Mouse (Mus musculus) neural tube, embryonic 15.5 days (tissue): ENCODE measurements around the gene Phactr4. TPM values are rescaled to one million over a fixed set of nuclear protein-coding genes. Genes with fewer than 3 reads are reported as not detected.

Experiments used
- ATAC-seq: fragments of 200-750 bp; cut with Nextera tagmentation; 2 replicates; pipeline ENCODE4 v1.8.0; 2017; ENCODE audit warnings: mild to moderate bottlenecking, moderate TSS enrichment, moderate library complexity; ENCODE audit not compliant: low FRiP score
- H3K27ac ChIP-seq: fragments of 300-500 bp; sonication (generic); replicated peaks from 2 replicates; pipeline ENCODE4 v1.5.1; 2015; ENCODE audit warnings: mild to moderate bottlenecking, inconsistent platforms
- H3K27me3 ChIP-seq: fragments of 300-500 bp; sonication (generic); replicated peaks from 2 replicates; pipeline ENCODE4 v1.6.1; 2015; ENCODE audit warnings: inconsistent platforms
- H3K36me3 ChIP-seq: fragments of 300-500 bp; sonication (generic); 2 replicates; pipeline ENCODE4 v1.6.1; 2015; ENCODE audit warnings: inconsistent platforms
- H3K4me1 ChIP-seq: fragments of 300-500 bp; sonication (generic); 2 replicates; pipeline ENCODE4 v1.6.1; 2015; ENCODE audit warnings: inconsistent platforms
- H3K4me2 ChIP-seq: fragments of 300-500 bp; sonication (generic); 2 replicates; pipeline ENCODE4 v1.6.1; 2015; ENCODE audit warnings: inconsistent platforms, mild to moderate bottlenecking, moderate library complexity
- H3K4me3 ChIP-seq: fragments of 300-500 bp; sonication (generic); replicated peaks from 2 replicates; pipeline ENCODE4 v1.5.1; 2015; ENCODE audit warnings: mild to moderate bottlenecking, inconsistent platforms
- H3K9ac ChIP-seq: fragments of 300-500 bp; sonication (generic); replicated peaks from 2 replicates; pipeline ENCODE4 v1.6.1; 2015; ENCODE audit warnings: mild to moderate bottlenecking, inconsistent platforms
- H3K9me3 ChIP-seq: fragments of 300-500 bp; sonication (generic); replicated peaks from 2 replicates; pipeline ENCODE4 v1.6.1; 2016; ENCODE audit warnings: inconsistent platforms
- WGBS: fragments of 180-500 bp; shearing (Covaris S2); methylation state at CpG from one replicate; pipeline ENCODE4 v1.1.7; 2015; ENCODE audit warnings: mixed read lengths; 5-methylcytosine and 5-hydroxymethylcytosine counted together
- microRNA-seq: library from miRNA; unstranded; fragments of <30 nt; microRNA quantifications from one replicate; pipeline ENCODE4, GENCODE M21; 2017
- polyA plus RNA-seq: library from polyadenylated mRNA; unstranded; fragments of >200 nt; fragmentation: Nextera tagmentation; extraction: Ambion mirVana; gene quantifications from 2 replicates; pipeline ENCODE4 v1.2.1, GENCODE M21; 2015

Gene Phactr4
- polyA plus RNA-seq, 1 experiment from 2014 or later: 6.5 TPM

DNA sequence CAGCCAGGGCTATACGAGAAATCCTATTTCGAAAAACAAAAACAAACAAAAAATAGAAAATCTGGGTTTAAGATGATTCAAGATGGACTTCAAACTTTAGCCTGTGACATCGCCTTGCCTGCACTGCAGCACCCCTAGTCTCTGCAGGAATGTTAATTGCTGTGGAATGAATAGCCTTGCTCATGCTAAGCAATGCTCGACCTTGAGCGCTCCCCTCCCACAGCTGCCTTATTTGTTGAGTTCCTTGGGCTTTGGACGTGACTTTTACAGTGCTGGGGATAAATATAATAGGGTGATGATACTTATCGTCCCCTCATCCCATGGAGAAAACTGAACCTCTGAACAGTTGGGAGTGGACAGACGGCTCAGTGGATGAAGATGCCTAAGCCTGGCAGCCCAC lies 106.6 kb downstream of the Phactr4 start:
- Histone ChIP-seq H3K4me1 (peaks cover under 1% of the 10 kb centered on the region), H3K27ac (no peak overlapping the region), H3K27me3 (no peaks in the 10 kb centered on the region), H3K4me2 (no peak overlapping the region), H3K9me3 (no peaks in the 10 kb centered on the region), H3K9ac (no peak overlapping the region), H3K36me3 (peaks cover 86% of the 10 kb centered on the region), H3K4me3 (no peak overlapping the region)
- no peak for ATAC-seq
- 83% methylated on average over 8 of the region's 8 CpGs for WGBS

DNA sequence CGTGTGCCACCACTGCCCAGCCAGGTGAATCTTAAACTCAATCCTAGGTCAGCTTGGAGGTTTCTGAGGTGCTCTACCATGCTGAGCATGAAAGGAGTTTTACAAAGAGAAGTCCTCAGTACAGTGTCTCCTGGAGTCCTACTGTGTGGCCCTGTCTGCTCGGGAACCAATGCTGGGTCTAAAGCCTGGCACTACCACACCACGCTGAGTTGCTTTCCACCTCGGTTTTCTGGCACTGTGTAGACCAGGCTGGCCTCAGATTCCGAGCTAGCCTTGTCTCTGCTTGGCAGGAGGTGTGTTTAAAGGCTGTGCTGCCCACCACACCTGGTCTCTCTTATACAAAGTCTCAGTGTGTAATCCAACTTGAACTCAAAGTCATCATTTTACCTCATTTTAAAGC lies 109.7 kb downstream of the Phactr4 start:
- Histone ChIP-seq H3K9ac (no peak overlapping the region), H3K4me3 (no peak overlapping the region), H3K27ac (no peak overlapping the region), H3K4me2 (no peak overlapping the region), H3K9me3 (no peaks in the 10 kb centered on the region), H3K36me3 (peaks cover 67% of the 10 kb centered on the region), H3K27me3 (no peaks in the 10 kb centered on the region), H3K4me1 (peaks cover 15% of the 10 kb centered on the region)
- ATAC-seq: no peak
- 85% methylated on average over 5 of the region's 5 CpGs for WGBS

GRCm38 (mm10) chr4:132311801-132312200 lies 110.5 kb downstream of the Phactr4 start:
- H3K4me1 ChIP-seq: peaks cover 15% of the 10 kb centered on the region
- no peak overlapping the region for H3K4me3 ChIP-seq
- H3K4me2 ChIP-seq: no peak overlapping the region
- no peaks in the 10 kb centered on the region for H3K9me3 ChIP-seq
- H3K27me3 ChIP-seq: no peaks in the 10 kb centered on the region
- ATAC-seq: no peak
- H3K36me3 ChIP-seq: peaks cover 62% of the 10 kb centered on the region
- 46% methylated on average over 3 of the region's 3 CpGs for WGBS
- no peak overlapping the region for H3K9ac ChIP-seq
- H3K27ac ChIP-seq: no peak overlapping the region

- no peak overlapping the region for H3K4me2 ChIP-seq
- H3K36me3 ChIP-seq: peaks cover 56% of the 10 kb centered on the region
- WGBS: 24% methylated on average over 1 of the region's 1 CpGs
- H3K9me3 ChIP-seq: no peaks in the 10 kb centered on the region
- H3K4me1 ChIP-seq: peaks cover 15% of the 10 kb centered on the region
- ATAC-seq: no peak
- H3K9ac ChIP-seq: no peak overlapping the region
- no peaks in the 10 kb centered on the region for H3K27me3 ChIP-seq
- no peak overlapping the region for H3K27ac ChIP-seq
- H3K4me3 ChIP-seq: no peak overlapping the region
Measured at GRCm38 (mm10) chr4:132311209-132311608, 111.1 kb downstream of the Phactr4 start.

- Histone ChIP-seq H3K36me3 (peaks cover 49% of the 10 kb centered on the region), H3K27ac (peak overlapping the region; percentile 85), H3K9ac (peak overlapping the region; percentile 79), H3K9me3 (no peaks in the 10 kb centered on the region), H3K27me3 (no peaks in the 10 kb centered on the region), H3K4me2 (peak overlapping the region; percentile 74), H3K4me1 (peaks cover 15% of the 10 kb centered on the region), H3K4me3 (peak overlapping the region; percentile 57)
- 21% methylated on average over 10 of the region's 10 CpGs for WGBS
- ATAC-seq: no peak
Measured at GRCm38 (mm10) chr4:132309849-132310472, 112.3 kb downstream of the Phactr4 start.

DNA sequence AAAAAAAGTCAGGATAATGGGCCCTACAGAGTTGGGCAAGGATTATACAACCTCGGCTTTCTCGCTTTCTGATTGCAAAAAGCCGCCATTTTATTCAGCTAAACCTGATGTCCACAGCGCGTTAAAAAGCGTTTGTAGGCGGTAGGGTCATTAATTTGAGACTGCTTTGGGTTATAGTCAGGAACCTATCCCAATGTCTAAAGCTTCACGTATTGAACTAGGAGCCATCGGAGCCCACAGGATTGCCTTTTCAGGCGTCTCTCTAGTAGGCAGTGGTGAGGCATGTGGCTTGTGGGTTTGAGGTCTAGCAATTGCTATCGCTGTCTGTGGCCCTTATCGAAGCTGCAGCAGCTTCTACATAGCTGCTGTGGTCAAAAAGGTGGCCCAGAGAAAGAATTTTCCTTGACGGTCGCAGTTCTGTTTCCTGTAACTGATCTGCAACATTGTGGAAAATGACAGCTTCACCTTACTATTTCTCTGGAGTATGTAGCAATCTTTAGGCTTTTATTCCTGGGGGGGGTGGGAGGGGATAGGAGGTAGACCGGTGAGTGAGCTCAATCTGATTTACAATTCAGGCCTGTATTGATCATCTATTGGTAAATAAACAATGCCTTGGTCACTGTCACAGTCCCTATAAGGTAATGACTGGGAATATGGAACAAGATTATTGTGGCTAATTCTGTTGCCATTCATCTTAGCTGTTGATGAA lies 113.0 kb downstream of the Phactr4 start:
- Histone ChIP-seq H3K4me2 (peak overlapping the region; percentile 74), H3K4me1 (peaks cover 15% of the 10 kb centered on the region), H3K36me3 (peaks cover 43% of the 10 kb centered on the region), H3K9ac (peak overlapping the region; percentile 79), H3K27ac (peak overlapping the region; percentile 85), H3K27me3 (no peaks in the 10 kb centered on the region), H3K9me3 (no peaks in the 10 kb centered on the region), H3K4me3 (peak overlapping the region; percentile 57)
- ATAC-seq: peak; percentile 23; the same call in 1 of the 2 replicates
- WGBS: 0% methylated on average over 15 of the region's 15 CpGs

DNA sequence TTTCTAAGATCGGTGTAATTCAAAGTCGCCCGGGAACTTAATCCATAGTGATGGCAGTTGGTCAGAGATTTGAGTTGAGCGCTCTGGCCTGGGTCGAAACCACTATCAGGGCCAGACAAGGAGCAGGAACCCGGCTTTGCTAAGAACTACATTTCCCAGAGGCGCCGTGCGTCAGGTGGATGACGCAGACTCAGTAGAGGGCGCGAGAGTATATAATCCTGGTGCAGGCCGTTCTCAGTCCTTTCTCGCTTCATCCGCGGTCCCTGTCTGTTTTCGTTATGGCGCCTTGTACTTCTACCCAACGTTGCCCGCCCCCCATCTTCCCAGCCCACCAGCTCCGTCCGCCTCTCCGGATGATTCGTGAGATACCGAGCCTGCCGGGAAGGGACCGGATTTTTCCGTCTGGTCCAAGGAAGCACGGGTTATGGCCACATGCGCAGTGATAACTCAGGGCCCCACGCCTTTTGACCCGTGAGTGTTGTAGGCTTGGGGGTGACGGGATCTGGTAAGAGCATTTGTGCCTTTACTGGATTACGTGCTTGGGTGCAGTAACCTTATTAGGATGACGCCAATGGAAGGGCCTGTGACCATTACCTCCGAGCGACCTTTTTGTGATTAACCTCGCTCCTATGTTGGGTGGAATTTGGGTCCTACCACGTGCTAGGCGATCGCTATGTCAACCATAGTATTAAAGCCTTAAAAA lies 113.7 kb downstream of the Phactr4 start:
- WGBS: under 1% methylated on average over 41 of the region's 41 CpGs
- no peaks in the 10 kb centered on the region for H3K9me3 ChIP-seq

DNA sequence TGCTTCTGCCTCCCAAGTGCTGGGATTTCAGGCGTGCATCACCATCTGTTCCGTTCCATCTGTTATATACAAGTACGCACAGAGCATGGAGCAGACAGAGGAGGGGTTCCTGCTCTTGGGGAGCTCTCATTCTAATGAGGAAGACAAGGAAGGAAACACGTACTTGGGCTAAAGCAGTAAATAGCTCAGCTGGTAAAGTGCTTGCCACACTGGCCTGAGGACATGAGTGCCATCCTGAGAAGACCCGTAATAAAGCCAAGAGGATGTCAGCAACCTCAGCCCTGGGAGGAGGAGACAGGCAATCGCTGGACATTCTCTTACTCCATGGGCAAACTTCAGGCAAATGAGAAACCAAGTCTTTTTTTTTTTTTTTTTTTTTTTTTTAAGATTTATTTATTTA lies 116.3 kb downstream of the Phactr4 start:
- Histone ChIP-seq H3K4me1 (peaks cover 24% of the 10 kb centered on the region), H3K4me2 (no peak overlapping the region), H3K9ac (no peak overlapping the region), H3K27ac (no peak overlapping the region), H3K4me3 (no peak overlapping the region), H3K27me3 (no peaks in the 10 kb centered on the region), H3K9me3 (no peaks in the 10 kb centered on the region), H3K36me3 (peaks cover 10% of the 10 kb centered on the region)
- no peak for ATAC-seq
- WGBS: 75% methylated on average over 6 of the region's 6 CpGs

More for the DNA sequence above, 113.7 kb downstream of the Phactr4 start:
- ATAC-seq: peak; percentile 94
- Histone ChIP-seq H3K36me3 (peaks cover 36% of the 10 kb centered on the region), H3K9ac (peak overlapping the region; percentile 79), H3K4me3 (peak overlapping the region; percentile 57), H3K4me2 (peak overlapping the region; percentile 74), H3K27me3 (no peaks in the 10 kb centered on the region), H3K27ac (peak overlapping the region; percentile 85), H3K4me1 (peaks cover 15% of the 10 kb centered on the region)

Small RNAs within 50 kb of the gene (microRNA-seq; reads per million reads assigned to microRNA genes)
- not detected for gene Gm25707

Other genes starting within 250 kb of the Phactr4 start
- gene Ythdf2, start 210.2 kb downstream of the Phactr4 start, polyA plus RNA-seq: 97.4 and 104 TPM in 2 replicates
- 37.7 and 39.0 TPM in 2 replicates for gene Gmeb1, start 160.9 kb downstream of the Phactr4 start, polyA plus RNA-seq
- gene Taf12, start 148.1 kb downstream of the Phactr4 start, polyA plus RNA-seq: 36.5 and 43.6 TPM in 2 replicates
- 3.4 and 3.5 TPM in 2 replicates for gene Rab42, start 119.1 kb downstream of the Phactr4 start, polyA plus RNA-seq
- gene Trnau1ap, start 93.0 kb downstream of the Phactr4 start, polyA plus RNA-seq: 69.9 and 70.3 TPM in 2 replicates
- 28.2 and 45.5 TPM in 2 replicates for gene Rcc1, start 68.9 kb downstream of the Phactr4 start, polyA plus RNA-seq
- 13.9 and 16.9 TPM in 2 replicates for gene Med18, start 41.4 kb upstream of the Phactr4 start, polyA plus RNA-seq
- gene Sesn2, start 88.0 kb upstream of the Phactr4 start, polyA plus RNA-seq: 11.9 and 14.2 TPM in 2 replicates
- 1,367 and 1,513 TPM in 2 replicates for gene Atpif1, start 111.2 kb upstream of the Phactr4 start, polyA plus RNA-seq
- 135 and 146 TPM in 2 replicates for gene Dnajc8, start 113.1 kb upstream of the Phactr4 start, polyA plus RNA-seq
- 0.65 and 1.2 TPM in 2 replicates for gene Ptafr, start 141.6 kb upstream of the Phactr4 start, polyA plus RNA-seq
- 11.1 and 16.2 TPM in 2 replicates for gene Eya3, start 216.5 kb upstream of the Phactr4 start, polyA plus RNA-seq